Mouse (Mus musculus): Measurements from ENCODE around the gene Marc2. TPM values are rescaled to one million over a fixed set of nuclear protein-coding genes. Genes with fewer than 3 reads are reported as not detected.

Gene Marc2
- polyA plus RNA-seq, 1 experiment from 2014 or later: 98.6 TPM

GRCm38 (mm10) chr1:184870646-184871385, 24.6 kb upstream of the Marc2 start:
- DNase-seq (ENCODE audit: low spot score): no peak
- Histone ChIP-seq H3K27ac (no peak overlapping the region; the same call in 1 of the 2 replicates), H3K4me1 (peaks cover 21% of the 10 kb centered on the region), H3K4me3 (no peak overlapping the region), H3K27me3 (ENCODE audit: insufficient read depth, poor library complexity, severe bottlenecking) (peaks cover 21% of the 10 kb centered on the region; the same call in 1 of the 2 replicates), H3K9me3 (no peaks in the 10 kb centered on the region), H3K36me3 (no peaks in the 10 kb centered on the region)
- 75% methylated on average over 11 of the region's 11 CpGs for WGBS

GRCm38 (mm10) chr1:184869939-184870565, 23.8 kb upstream of the Marc2 start:
- peaks cover 21% of the 10 kb centered on the region for H3K4me1 ChIP-seq
- no peak overlapping the region for H3K4me3 ChIP-seq
- no peaks in the 10 kb centered on the region for H3K9me3 ChIP-seq
- peak overlapping the region; percentile 37; the same call in 1 of the 2 replicates for H3K27ac ChIP-seq
- no peaks in the 10 kb centered on the region for H3K36me3 ChIP-seq
- peaks cover 14% of the 10 kb centered on the region; the same call in 1 of the 2 replicates for H3K27me3 ChIP-seq (ENCODE audit: insufficient read depth, poor library complexity, severe bottlenecking)
- 80% methylated on average over 4 of the region's 4 CpGs for WGBS
- no peak for DNase-seq (ENCODE audit: low spot score)

- WGBS: 70% methylated on average over 3 of the region's 3 CpGs
- no peaks in the 10 kb centered on the region for H3K36me3 ChIP-seq
- DNase-seq (ENCODE audit: low spot score): no peak
Measured at GRCm38 (mm10) chr1:184867640-184868120, 21.4 kb upstream of the Marc2 start.

GRCm38 (mm10) chr1:184864381-184864801, 18.1 kb upstream of the Marc2 start:
- Histone ChIP-seq H3K36me3 (no peaks in the 10 kb centered on the region), H3K27me3 (ENCODE audit: insufficient read depth, poor library complexity, severe bottlenecking) (no peaks in the 10 kb centered on the region), H3K4me3 (no peak overlapping the region), H3K4me1 (peaks cover 22% of the 10 kb centered on the region), H3K9me3 (no peaks in the 10 kb centered on the region), H3K27ac (peak overlapping the region; percentile 72)
- 18% methylated on average over 7 of the region's 7 CpGs for WGBS
- no peak for DNase-seq (ENCODE audit: low spot score)

More at GRCm38 (mm10) chr1:184867640-184868120, 21.4 kb upstream of the Marc2 start:
- no peak overlapping the region for H3K4me3 ChIP-seq
- H3K9me3 ChIP-seq: no peaks in the 10 kb centered on the region
- H3K4me1 ChIP-seq: peaks cover 25% of the 10 kb centered on the region
- no peak overlapping the region for H3K27ac ChIP-seq
- H3K27me3 ChIP-seq (ENCODE audit: insufficient read depth, poor library complexity, severe bottlenecking): peaks cover 10% of the 10 kb centered on the region; the same call in 1 of the 2 replicates

GRCm38 (mm10) chr1:184862636-184863035, 16.4 kb upstream of the Marc2 start:
- DNase-seq (ENCODE audit: low spot score): no peak
- Histone ChIP-seq H3K4me1 (peaks cover 22% of the 10 kb centered on the region), H3K4me3 (no peak overlapping the region), H3K9me3 (no peaks in the 10 kb centered on the region), H3K27me3 (ENCODE audit: insufficient read depth, poor library complexity, severe bottlenecking) (0 out of 2 replicates have a peak, but pooled peaks cover 4% of the 10 kb centered on the region), H3K36me3 (no peaks in the 10 kb centered on the region), H3K27ac (no peak overlapping the region)
- 89% methylated on average over 6 of the region's 6 CpGs for WGBS

- Histone ChIP-seq H3K27ac (no peak overlapping the region), H3K36me3 (no peaks in the 10 kb centered on the region), H3K4me1 (peaks cover 18% of the 10 kb centered on the region), H3K9me3 (no peaks in the 10 kb centered on the region), H3K27me3 (ENCODE audit: insufficient read depth, poor library complexity, severe bottlenecking) (0 out of 2 replicates have a peak, but pooled peaks cover 4% of the 10 kb centered on the region), H3K4me3 (no peak overlapping the region)
- no peak for DNase-seq (ENCODE audit: low spot score)
- 56% methylated on average over 2 of the region's 2 CpGs for WGBS
Measured at GRCm38 (mm10) chr1:184861551-184861950, 15.3 kb upstream of the Marc2 start.

- Histone ChIP-seq H3K4me1 (peaks cover 17% of the 10 kb centered on the region), H3K36me3 (no peaks in the 10 kb centered on the region), H3K27ac (peak overlapping the region; percentile 56; the same call in 1 of the 2 replicates), H3K4me3 (no peak overlapping the region), H3K9me3 (no peaks in the 10 kb centered on the region), H3K27me3 (ENCODE audit: insufficient read depth, poor library complexity, severe bottlenecking) (0 out of 2 replicates have a peak, but pooled peaks cover 4% of the 10 kb centered on the region)
- WGBS: 45% methylated on average over 3 of the region's 3 CpGs
- no peak for DNase-seq (ENCODE audit: low spot score)
Measured at GRCm38 (mm10) chr1:184860276-184860675, 14.0 kb upstream of the Marc2 start.

- 79% methylated on average over 1 of the region's 1 CpGs for WGBS
- no peak for DNase-seq (ENCODE audit: low spot score)
Measured at GRCm38 (mm10) chr1:184858253-184858652, 12.0 kb upstream of the Marc2 start.

GRCm38 (mm10) chr1:184857216-184857615, 11.0 kb upstream of the Marc2 start:
- H3K27me3 ChIP-seq (ENCODE audit: insufficient read depth, poor library complexity, severe bottlenecking): 0 out of 2 replicates have a peak, but pooled peaks cover 4% of the 10 kb centered on the region

More at GRCm38 (mm10) chr1:184858253-184858652, 12.0 kb upstream of the Marc2 start:
- H3K9me3 ChIP-seq: no peaks in the 10 kb centered on the region
- H3K4me1 ChIP-seq: peaks cover 21% of the 10 kb centered on the region
- no peaks in the 10 kb centered on the region for H3K36me3 ChIP-seq
- no peak overlapping the region for H3K4me3 ChIP-seq
- H3K27me3 ChIP-seq (ENCODE audit: insufficient read depth, poor library complexity, severe bottlenecking): 0 out of 2 replicates have a peak, but pooled peaks cover 4% of the 10 kb centered on the region
- H3K27ac ChIP-seq: no peak overlapping the region

GRCm38 (mm10) chr1:184853922-184854321, 7.7 kb upstream of the Marc2 start:
- H3K27me3 ChIP-seq (ENCODE audit: insufficient read depth, poor library complexity, severe bottlenecking): peaks cover 7% of the 10 kb centered on the region; the same call in 1 of the 2 replicates
- H3K4me3 ChIP-seq: peak overlapping the region; percentile 49; the same call in 1 of the 2 replicates
- no peak for DNase-seq (ENCODE audit: low spot score)
- WGBS: 45% methylated on average over 3 of the region's 3 CpGs
- no peaks in the 10 kb centered on the region for H3K36me3 ChIP-seq
- peak overlapping the region; percentile 66 for H3K27ac ChIP-seq
- H3K9me3 ChIP-seq: no peaks in the 10 kb centered on the region
- H3K4me1 ChIP-seq: peaks cover 26% of the 10 kb centered on the region

More at GRCm38 (mm10) chr1:184857216-184857615, 11.0 kb upstream of the Marc2 start:
- no peak for DNase-seq (ENCODE audit: low spot score)
- no peak overlapping the region for H3K4me3 ChIP-seq
- peaks cover 28% of the 10 kb centered on the region for H3K4me1 ChIP-seq
- no peaks in the 10 kb centered on the region for H3K36me3 ChIP-seq
- WGBS: 86% methylated on average over 9 of the region's 9 CpGs
- no peaks in the 10 kb centered on the region for H3K9me3 ChIP-seq
- no peak overlapping the region for H3K27ac ChIP-seq

GRCm38 (mm10) chr1:184853339-184853738, 7.1 kb upstream of the Marc2 start:
- WGBS: 19% methylated on average over 5 of the region's 5 CpGs
- no peaks in the 10 kb centered on the region for H3K36me3 ChIP-seq
- peaks cover 13% of the 10 kb centered on the region for H3K27me3 ChIP-seq (ENCODE audit: insufficient read depth, poor library complexity, severe bottlenecking)
- peak; percentile 81 for DNase-seq (ENCODE audit: low spot score)
- H3K27ac ChIP-seq: peak overlapping the region; percentile 66
- H3K4me3 ChIP-seq: peak overlapping the region; percentile 49
- no peaks in the 10 kb centered on the region for H3K9me3 ChIP-seq
- H3K4me1 ChIP-seq: peaks cover 26% of the 10 kb centered on the region

- H3K9me3 ChIP-seq: no peaks in the 10 kb centered on the region
- 19% methylated on average over 31 of the region's 31 CpGs for WGBS
- no peaks in the 10 kb centered on the region for H3K36me3 ChIP-seq
- H3K4me1 ChIP-seq: peaks cover 26% of the 10 kb centered on the region
- H3K27ac ChIP-seq: peak overlapping the region; percentile 62; the same call in 1 of the 2 replicates
- H3K4me3 ChIP-seq: peak overlapping the region; percentile 41
- DNase-seq (ENCODE audit: low spot score): peak; percentile 94
- peaks cover 19% of the 10 kb centered on the region for H3K27me3 ChIP-seq (ENCODE audit: insufficient read depth, poor library complexity, severe bottlenecking)
Measured at GRCm38 (mm10) chr1:184851741-184852618, 5.7 kb upstream of the Marc2 start.
